Mouse (Mus musculus): ENCODE measurements around the gene Arl5c. TPM values are rescaled to one million over a fixed set of nuclear protein-coding genes. Genes with fewer than 3 reads are reported as not detected.

The Arl5c gene
- polyA plus RNA-seq, 1 experiment, result 2.8 TPM

DNA sequence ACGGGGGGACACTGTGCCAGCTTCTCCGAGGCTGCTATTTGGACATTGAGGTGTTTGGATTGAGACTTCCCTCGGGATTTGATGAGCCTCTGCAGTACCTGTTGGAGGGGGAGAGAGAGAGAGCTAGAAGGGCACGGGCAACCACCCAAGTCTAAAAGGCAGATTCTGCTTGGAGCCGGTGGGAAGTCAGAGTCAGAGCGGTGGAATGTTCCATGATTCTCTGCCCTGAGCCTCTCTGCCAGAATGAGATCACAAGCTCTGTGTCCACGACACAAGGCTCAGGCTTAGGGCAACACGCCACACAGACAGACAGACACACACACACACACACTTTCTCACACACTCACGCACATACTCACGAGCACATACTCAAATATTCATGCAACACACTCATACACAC, 9.7 kb upstream of the Arl5c start:
- H3K9ac ChIP-seq (ENCODE audit: low read depth, poor library complexity, severe bottlenecking), result no peak overlapping the region
- H3K36me3 ChIP-seq (ENCODE audit: control insufficient read depth, insufficient read depth, low read length, poor library complexity, severe bottlenecking), result no peaks in the 10 kb centered on the region
- no peak for TF ChIP-seq EP300 (IDR thresholded peaks at IDR 0.05; ENCODE audit: insufficient read depth, low read depth, low read length)
- no peak for TF ChIP-seq POLR2A (IDR thresholded peaks at IDR 0.05; ENCODE audit: insufficient read depth, low read length)
- no peak for TF ChIP-seq CTCF (IDR thresholded peaks at IDR 0.05; ENCODE audit: low read depth, low read length)
- no peaks in the 10 kb centered on the region for H3K9me3 ChIP-seq (replicated peaks; ENCODE audit: control insufficient read depth, insufficient read depth, low read length, poor library complexity, severe bottlenecking)
- no peak overlapping the region for H3K4me3 ChIP-seq (ENCODE audit: low read depth, low read length)
- H3K27ac ChIP-seq (ENCODE audit: insufficient read depth, low read length), result no peak overlapping the region
- H3K4me1 ChIP-seq (ENCODE audit: control insufficient read depth, insufficient read depth, low read length), result peaks cover 3% of the 10 kb centered on the region
- no peaks in the 10 kb centered on the region for H3K27me3 ChIP-seq (ENCODE audit: control insufficient read depth, insufficient read depth, low read length, poor library complexity, severe bottlenecking)

DNA sequence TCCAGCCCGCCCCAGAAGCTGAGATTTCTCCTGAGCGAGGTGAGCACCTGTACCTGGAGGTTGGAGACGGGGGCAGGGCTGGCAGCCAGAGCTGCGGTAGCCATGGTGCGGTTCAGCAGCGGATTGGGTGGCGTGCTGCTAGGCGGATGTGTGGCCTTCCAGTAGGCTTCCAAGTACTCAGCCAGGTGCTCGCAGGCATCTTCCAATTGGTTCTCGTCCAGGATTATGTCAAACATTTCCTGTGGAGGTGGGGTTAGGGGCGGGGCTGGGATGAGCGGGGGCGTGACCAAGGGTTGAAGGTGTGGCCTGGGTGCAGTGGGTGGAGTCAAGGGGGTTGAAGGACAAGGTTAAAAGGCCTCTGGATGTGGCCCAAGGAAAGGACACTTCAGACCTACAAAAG, 9.1 kb upstream of the Arl5c start:
- Histone ChIP-seq H3K9ac (ENCODE audit: low read depth, poor library complexity, severe bottlenecking) (peak overlapping the region; percentile 29), H3K4me3 (ENCODE audit: low read depth, low read length) (peak overlapping the region; percentile 69), H3K9me3 (replicated peaks; ENCODE audit: control insufficient read depth, insufficient read depth, low read length, poor library complexity, severe bottlenecking) (no peaks in the 10 kb centered on the region), H3K27me3 (ENCODE audit: control insufficient read depth, insufficient read depth, low read length, poor library complexity, severe bottlenecking) (no peaks in the 10 kb centered on the region), H3K4me1 (ENCODE audit: control insufficient read depth, insufficient read depth, low read length) (peaks cover 3% of the 10 kb centered on the region), H3K36me3 (ENCODE audit: control insufficient read depth, insufficient read depth, low read length, poor library complexity, severe bottlenecking) (no peaks in the 10 kb centered on the region), H3K27ac (ENCODE audit: insufficient read depth, low read length) (no peak overlapping the region)
- peak; percentile 83 for TF ChIP-seq POLR2A (IDR thresholded peaks at IDR 0.05; ENCODE audit: insufficient read depth, low read length)
- no peak for TF ChIP-seq EP300 (IDR thresholded peaks at IDR 0.05; ENCODE audit: insufficient read depth, low read depth, low read length)
- no peak for TF ChIP-seq CTCF (IDR thresholded peaks at IDR 0.05; ENCODE audit: low read depth, low read length)

DNA sequence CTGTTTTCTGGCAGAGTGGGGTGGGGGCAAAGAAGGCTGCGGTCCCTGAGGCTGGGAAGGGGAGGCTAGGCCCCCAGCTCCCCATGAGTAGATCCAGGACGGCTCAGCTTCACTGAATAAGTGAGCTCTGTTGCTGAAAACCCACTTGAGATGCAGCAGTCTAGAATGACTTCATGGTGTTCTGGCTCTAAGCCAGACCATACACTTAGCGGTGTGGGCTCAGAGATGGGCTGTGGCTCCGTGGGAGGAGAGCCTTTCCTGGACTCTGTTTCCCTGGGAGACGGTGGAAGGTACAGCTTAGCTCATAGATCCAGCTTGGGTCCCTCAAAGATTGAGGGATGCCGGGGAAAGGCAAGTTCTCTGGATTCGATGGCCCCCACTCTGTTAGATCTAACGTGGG, 8.2 kb upstream of the Arl5c start:
- no peaks in the 10 kb centered on the region for H3K36me3 ChIP-seq (ENCODE audit: control insufficient read depth, insufficient read depth, low read length, poor library complexity, severe bottlenecking)
- no peak overlapping the region for H3K4me3 ChIP-seq (ENCODE audit: low read depth, low read length)
- TF ChIP-seq CTCF (IDR thresholded peaks at IDR 0.05; ENCODE audit: low read depth, low read length) (no peak), EP300 (IDR thresholded peaks at IDR 0.05; ENCODE audit: insufficient read depth, low read depth, low read length) (no peak)
- H3K4me1 ChIP-seq (ENCODE audit: control insufficient read depth, insufficient read depth, low read length), result peaks cover 3% of the 10 kb centered on the region
- H3K9ac ChIP-seq (ENCODE audit: low read depth, poor library complexity, severe bottlenecking), result peak overlapping the region; percentile 29; the same call in 1 of the 2 replicates
- no peaks in the 10 kb centered on the region for H3K9me3 ChIP-seq (replicated peaks; ENCODE audit: control insufficient read depth, insufficient read depth, low read length, poor library complexity, severe bottlenecking)
- no peak overlapping the region for H3K27ac ChIP-seq (ENCODE audit: insufficient read depth, low read length)
- H3K27me3 ChIP-seq (ENCODE audit: control insufficient read depth, insufficient read depth, low read length, poor library complexity, severe bottlenecking), result no peaks in the 10 kb centered on the region

- Histone ChIP-seq H3K27me3 (ENCODE audit: control insufficient read depth, insufficient read depth, low read length, poor library complexity, severe bottlenecking) (no peaks in the 10 kb centered on the region), H3K9me3 (replicated peaks; ENCODE audit: control insufficient read depth, insufficient read depth, low read length, poor library complexity, severe bottlenecking) (no peaks in the 10 kb centered on the region), H3K4me1 (ENCODE audit: control insufficient read depth, insufficient read depth, low read length) (peaks cover 3% of the 10 kb centered on the region), H3K27ac (ENCODE audit: insufficient read depth, low read length) (no peak overlapping the region), H3K36me3 (ENCODE audit: control insufficient read depth, insufficient read depth, low read length, poor library complexity, severe bottlenecking) (no peaks in the 10 kb centered on the region), H3K9ac (ENCODE audit: low read depth, poor library complexity, severe bottlenecking) (peak overlapping the region; percentile 50), H3K4me3 (ENCODE audit: low read depth, low read length) (peak overlapping the region; percentile 26)
- TF ChIP-seq EP300 (IDR thresholded peaks at IDR 0.05; ENCODE audit: insufficient read depth, low read depth, low read length), result no peak
- TF ChIP-seq CTCF (IDR thresholded peaks at IDR 0.05; ENCODE audit: low read depth, low read length), result no peak
- no peak for TF ChIP-seq POLR2A (IDR thresholded peaks at IDR 0.05; ENCODE audit: insufficient read depth, low read length)
Observed at GRCm38 (mm10) chr11:98003171-98003671, 7.2 kb upstream of the Arl5c start.

DNA sequence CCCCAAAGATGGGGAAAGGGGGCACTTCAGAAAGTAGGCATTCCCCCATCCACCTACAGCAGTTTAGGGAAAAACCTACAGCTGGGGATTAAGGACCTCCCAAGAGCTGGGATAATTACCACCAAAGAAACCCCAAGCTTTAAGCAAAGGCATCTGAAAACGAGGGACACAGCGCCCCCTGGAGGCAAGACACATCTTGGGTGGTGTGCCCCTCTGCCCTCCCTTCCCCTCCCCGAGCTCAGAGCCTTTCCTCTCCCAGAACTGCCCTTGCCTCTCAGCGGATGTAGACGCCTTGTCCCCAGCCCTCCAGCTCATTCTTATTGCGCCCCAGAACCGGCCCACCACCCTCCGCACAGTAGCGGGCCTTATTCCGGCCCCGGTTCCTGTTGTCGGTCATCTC, 6.6 kb upstream of the Arl5c start:
- no peaks in the 10 kb centered on the region for H3K36me3 ChIP-seq (ENCODE audit: control insufficient read depth, insufficient read depth, low read length, poor library complexity, severe bottlenecking)
- no peaks in the 10 kb centered on the region for H3K27me3 ChIP-seq (ENCODE audit: control insufficient read depth, insufficient read depth, low read length, poor library complexity, severe bottlenecking)
- no peak for TF ChIP-seq EP300 (IDR thresholded peaks at IDR 0.05; ENCODE audit: insufficient read depth, low read depth, low read length)
- TF ChIP-seq POLR2A (IDR thresholded peaks at IDR 0.05; ENCODE audit: insufficient read depth, low read length), result no peak
- TF ChIP-seq CTCF (IDR thresholded peaks at IDR 0.05; ENCODE audit: low read depth, low read length), result peak; percentile 90
- peak overlapping the region; percentile 50 for H3K9ac ChIP-seq (ENCODE audit: low read depth, poor library complexity, severe bottlenecking)
- H3K4me3 ChIP-seq (ENCODE audit: low read depth, low read length), result peak overlapping the region; percentile 26
- peaks cover 3% of the 10 kb centered on the region for H3K4me1 ChIP-seq (ENCODE audit: control insufficient read depth, insufficient read depth, low read length)
- H3K9me3 ChIP-seq (replicated peaks; ENCODE audit: control insufficient read depth, insufficient read depth, low read length, poor library complexity, severe bottlenecking), result no peaks in the 10 kb centered on the region
- no peak overlapping the region for H3K27ac ChIP-seq (ENCODE audit: insufficient read depth, low read length)

- H3K36me3 ChIP-seq (ENCODE audit: control insufficient read depth, insufficient read depth, low read length, poor library complexity, severe bottlenecking), result no peaks in the 10 kb centered on the region
- H3K27me3 ChIP-seq (ENCODE audit: control insufficient read depth, insufficient read depth, low read length, poor library complexity, severe bottlenecking), result no peaks in the 10 kb centered on the region
- H3K9ac ChIP-seq (ENCODE audit: low read depth, poor library complexity, severe bottlenecking), result no peak overlapping the region
- H3K27ac ChIP-seq (ENCODE audit: insufficient read depth, low read length), result no peak overlapping the region
- H3K4me1 ChIP-seq (ENCODE audit: control insufficient read depth, insufficient read depth, low read length), result peaks cover 3% of the 10 kb centered on the region
- H3K4me3 ChIP-seq (ENCODE audit: low read depth, low read length), result no peak overlapping the region
- TF ChIP-seq POLR2A (IDR thresholded peaks at IDR 0.05; ENCODE audit: insufficient read depth, low read length) (no peak), CTCF (IDR thresholded peaks at IDR 0.05; ENCODE audit: low read depth, low read length) (no peak), EP300 (IDR thresholded peaks at IDR 0.05; ENCODE audit: insufficient read depth, low read depth, low read length) (no peak)
- H3K9me3 ChIP-seq (replicated peaks; ENCODE audit: control insufficient read depth, insufficient read depth, low read length, poor library complexity, severe bottlenecking), result no peaks in the 10 kb centered on the region
Observed at GRCm38 (mm10) chr11:98001986-98002385, 6.0 kb upstream of the Arl5c start.

Data from ES-Bruce4 (cell line).